Comparison of ENCODE assay signal across 12 mouse cellular contexts in genomic region chr4:103571721-103572352, GRCm38 (mm10). TPM values are rescaled to one million over a fixed set of nuclear protein-coding genes. Genes with fewer than 3 reads are reported as not detected.
DNase-seq lines count a peak whose midpoint lies in the region; ATAC-seq and TF ChIP-seq lines count a peak whose summit lies in the region.
"Had no signal": no experiment of that assay in that cellular context is flagged by ENCODE, and none has a peak within 500 bp of the region (broad histone marks: within the 10 kb centered on the region; RNA-seq: fewer than 3 reads in every experiment).

No protein-coding gene starts in this region.

- no peak for TF ChIP-seq EP300 in liver, postnatal 0 days (IDR thresholded peaks at IDR 0.05; ENCODE audit: low read depth)

- WGBS in forebrain, embryonic 10.5 days = 62% methylated on average over 4 of the region's 4 CpGs
- WGBS in forebrain, embryonic 15.5 days = 74% methylated on average over 4 of the region's 4 CpGs
- WGBS in liver, postnatal 0 days (ENCODE audit: insufficient replicate concordance) = 53% methylated on average over 4 of the region's 4 CpGs
- 66% methylated on average over 4 of the region's 4 CpGs for WGBS in neural tube, embryonic 11.5 days

- H3K9ac ChIP-seq in forebrain, embryonic 15.5 days (replicated peaks) = no peak overlapping the region
- H3K9ac ChIP-seq in liver, postnatal 0 days (replicated peaks) = no peak overlapping the region
- H3K9ac ChIP-seq in neural tube, embryonic 11.5 days (ENCODE audit: low read length) = no peak overlapping the region
- H3K9ac ChIP-seq: hindbrain, embryonic 15.5 days; liver, embryonic 12.5 days; neural tube, embryonic 13.5 days had no signal

- H3K4me3 ChIP-seq in forebrain, embryonic 10.5 days = no peak overlapping the region
- H3K4me3 ChIP-seq in forebrain, embryonic 15.5 days = no peak overlapping the region
- H3K4me3 ChIP-seq in liver, postnatal 0 days (ENCODE audit: low read depth, low read length) = no peak overlapping the region
- no peak overlapping the region for H3K4me3 ChIP-seq in neural tube, embryonic 11.5 days (ENCODE audit: low read depth, low read length)
- H3K4me3 ChIP-seq: hindbrain, embryonic 15.5 days; liver, embryonic 12.5 days; neural tube, embryonic 13.5 days had no signal

- no peak overlapping the region for H3K27ac ChIP-seq in forebrain, embryonic 10.5 days
- H3K27ac ChIP-seq in forebrain, embryonic 15.5 days (replicated peaks) = no peak overlapping the region
- no peak overlapping the region for H3K27ac ChIP-seq in liver, postnatal 0 days (ENCODE audit: low read depth)
- no peak overlapping the region for H3K27ac ChIP-seq in neural tube, embryonic 11.5 days (ENCODE audit: low read depth, low read length)
- H3K27ac ChIP-seq: hindbrain, embryonic 15.5 days; liver, embryonic 12.5 days; neural tube, embryonic 13.5 days had no signal

- no peaks in the 10 kb centered on the region for H3K36me3 ChIP-seq in forebrain, embryonic 10.5 days (replicated peaks)
- H3K36me3 ChIP-seq in forebrain, embryonic 15.5 days = no peaks in the 10 kb centered on the region
- H3K36me3 ChIP-seq in liver, postnatal 0 days (replicated peaks; ENCODE audit: insufficient read depth, low read length) = no peaks in the 10 kb centered on the region
- no peaks in the 10 kb centered on the region for H3K36me3 ChIP-seq in neural tube, embryonic 11.5 days (ENCODE audit: control insufficient read depth, insufficient read depth, low read length)
- H3K36me3 ChIP-seq: hindbrain, embryonic 15.5 days; liver, embryonic 12.5 days; neural tube, embryonic 13.5 days had no signal

- no peak overlapping the region for H3K4me2 ChIP-seq in forebrain, embryonic 15.5 days (replicated peaks)
- H3K4me2 ChIP-seq in liver, postnatal 0 days (ENCODE audit: low read depth, low read length) = no peak overlapping the region
- H3K4me2 ChIP-seq in neural tube, embryonic 11.5 days (ENCODE audit: low read depth) = no peak overlapping the region
- H3K4me2 ChIP-seq: hindbrain, embryonic 15.5 days; liver, embryonic 12.5 days; neural tube, embryonic 13.5 days had no signal

- no peak for TF ChIP-seq CTCF in liver, postnatal 0 days (IDR thresholded peaks at IDR 0.05; ENCODE audit: low read depth)

- H3K4me1 ChIP-seq in forebrain, embryonic 10.5 days = no peaks in the 10 kb centered on the region
- H3K4me1 ChIP-seq in forebrain, embryonic 15.5 days = peaks cover 3% of the 10 kb centered on the region; the same call in 1 of the 2 replicates
- H3K4me1 ChIP-seq in liver, postnatal 0 days (ENCODE audit: insufficient read depth) = no peaks in the 10 kb centered on the region
- H3K4me1 ChIP-seq in neural tube, embryonic 11.5 days (ENCODE audit: control insufficient read depth, insufficient read depth, low read length) = no peaks in the 10 kb centered on the region
- H3K4me1 ChIP-seq: hindbrain, embryonic 15.5 days; liver, embryonic 12.5 days; neural tube, embryonic 13.5 days had no signal

- peak; percentile 36 for DNase-seq in forebrain, embryonic 10.5 days (ENCODE audit: extremely low spot score, low spot score)
- peak; percentile 14 for DNase-seq in liver
- no peak for DNase-seq in liver, postnatal 0 days
- peak; percentile 79 for DNase-seq in embryo, embryonic 11 days
- DNase-seq in neural tube, embryonic 11.5 days (ENCODE audit: low spot score) = peak; percentile 43
- DNase-seq in right cerebral cortex, postnatal 36 days (ENCODE audit: low spot score in 2 of 2) = no peak
- DNase-seq in layer of hippocampus, adult 8-10 months (ENCODE audit: low spot score in 2 of 2) = no peak
- DNase-seq: cerebellum, adult 9-10 months had no signal

- ATAC-seq in forebrain, embryonic 15.5 days (replicated peaks) = no peak
- ATAC-seq in liver, postnatal 0 days = no peak
- no peak for ATAC-seq in neural tube, embryonic 11.5 days (ENCODE audit: insufficient read depth, low FRiP score, low TSS enrichment)
- ATAC-seq: liver, embryonic 12.5 days had no signal

- no peaks in the 10 kb centered on the region for H3K27me3 ChIP-seq in forebrain, embryonic 10.5 days (ENCODE audit: poor library complexity, severe bottlenecking)
- no peaks in the 10 kb centered on the region for H3K27me3 ChIP-seq in forebrain, embryonic 15.5 days
- no peaks in the 10 kb centered on the region for H3K27me3 ChIP-seq in liver, postnatal 0 days (ENCODE audit: insufficient read depth, low read length)
- no peaks in the 10 kb centered on the region for H3K27me3 ChIP-seq in neural tube, embryonic 11.5 days (ENCODE audit: control insufficient read depth, insufficient read depth, low read length)
- H3K27me3 ChIP-seq: hindbrain, embryonic 15.5 days; liver, embryonic 12.5 days; neural tube, embryonic 13.5 days had no signal

- no peaks in the 10 kb centered on the region for H3K9me3 ChIP-seq in forebrain, embryonic 10.5 days
- no peaks in the 10 kb centered on the region for H3K9me3 ChIP-seq in forebrain, embryonic 15.5 days
- H3K9me3 ChIP-seq in liver, postnatal 0 days (ENCODE audit: low read length) = no peaks in the 10 kb centered on the region
- no peaks in the 10 kb centered on the region for H3K9me3 ChIP-seq in neural tube, embryonic 11.5 days (ENCODE audit: control insufficient read depth, low read length)
- H3K9me3 ChIP-seq: hindbrain, embryonic 15.5 days; liver, embryonic 12.5 days; neural tube, embryonic 13.5 days had no signal

RNA-seq across cellular contexts. Expression of gene Dab1, which starts 47.3 kb away (rescaled TPM):
- polyA plus RNA-seq in forebrain, embryonic 10.5 days (2016; fragmentation: Nextera tagmentation; extraction: Ambion mirVana) = 26.0 and 26.4 TPM in 2 replicates
- 152 and 174 TPM in 2 replicates for polyA plus RNA-seq in forebrain, embryonic 15.5 days (2015; fragmentation: Nextera tagmentation; extraction: Ambion mirVana)
- 0.72 and 1.1 TPM in 2 replicates for polyA plus RNA-seq in liver, postnatal 0 days (2015; fragmentation: Nextera tagmentation; extraction: Ambion mirVana)
- polyA plus RNA-seq in neural tube, embryonic 11.5 days (2014; fragmentation: Nextera tagmentation; extraction: Ambion mirVana) = 30.3 and 36.4 TPM in 2 replicates
- total RNA-seq in layer of hippocampus, adult 8-10 months (2022) = 100 to 1,000 TPM; 133 to 154 (median 143) TPM

Comparison
In these comparisons a context has a peak if more than half of its experiments do, and no peak if none do; other contexts are left out.
1. DNase-seq: peak in forebrain, embryonic 10.5 days (single experiment), liver (single experiment), embryo, embryonic 11 days (single experiment) and neural tube, embryonic 11.5 days (single experiment); none in liver, postnatal 0 days (single experiment), right cerebral cortex, postnatal 36 days (0 of 2) and layer of hippocampus, adult 8-10 months (0 of 2).
2. RNA of gene Dab1, which starts 47.3 kb away (polyA plus RNA-seq): 152 to 174 TPM in forebrain, embryonic 15.5 days, 30.3 to 36.4 TPM in neural tube, embryonic 11.5 days and 26.0 to 26.4 TPM in forebrain, embryonic 10.5 days; 0.72 to 1.1 TPM in liver, postnatal 0 days; every median in the first group is over 10 times any median in the second.